Mouse (Mus musculus) midbrain, embryonic 11.5 days (tissue): ENCODE measurements at regions not wholly inside any gene's neighbourhood (a gene's known extent, or its start where the extent isn't known, plus 50 kb on each side); places are given as distances from the start of the nearest gene placed in this dataset.
A peak's percentile ranks its signal among the peaks of the same experiment; 100 is the strongest.

ENCODE experiments used
- ATAC-seq: fragments of 200-750 bp; cut with Nextera tagmentation; 2 replicates; pipeline ENCODE4 v1.8.0; 2017; ENCODE audit warnings: moderate TSS enrichment, moderate library complexity; ENCODE audit not compliant: low FRiP score
- DNase-seq: peaks from one replicate; pipeline ENCODE4 v3.0.0; 2015; ENCODE audit warnings: low spot score; ENCODE audit errors: missing footprints
- H3K27ac ChIP-seq: fragments of 300-500 bp; sonication (generic); 2 replicates; pipeline ENCODE4 v1.5.1; 2014; ENCODE audit warnings: low read depth, low read length
- H3K27me3 ChIP-seq: fragments of 300-500 bp; sonication (generic); 2 replicates; pipeline ENCODE4 v1.6.1; 2014; ENCODE audit warnings: mild to moderate bottlenecking, low read length, moderate library complexity, mixed read lengths; ENCODE audit not compliant: control insufficient read depth, insufficient read depth
- H3K36me3 ChIP-seq: fragments of 300-500 bp; sonication (generic); 2 replicates; pipeline ENCODE4 v1.6.1; 2014; ENCODE audit warnings: mild to moderate bottlenecking, low read length, moderate library complexity, mixed read lengths; ENCODE audit not compliant: control insufficient read depth, insufficient read depth
- H3K4me1 ChIP-seq: fragments of 300-500 bp; sonication (generic); 2 replicates; pipeline ENCODE4 v1.6.1; 2014; ENCODE audit warnings: low read length; ENCODE audit not compliant: control insufficient read depth, insufficient read depth
- H3K4me2 ChIP-seq: fragments of 300-500 bp; sonication (generic); 2 replicates; pipeline ENCODE4 v1.6.1; 2014; ENCODE audit warnings: mild to moderate bottlenecking, moderate library complexity
- H3K4me3 ChIP-seq: fragments of 300-500 bp; sonication (generic); 2 replicates; pipeline ENCODE4 v1.5.1; 2014; ENCODE audit warnings: low read depth, low read length
- H3K9ac ChIP-seq: fragments of 300-500 bp; sonication (generic); 2 replicates; pipeline ENCODE4 v1.6.1; 2014; ENCODE audit warnings: low read length
- H3K9me3 ChIP-seq: fragments of 300-500 bp; sonication (generic); 2 replicates; pipeline ENCODE4 v1.6.1; 2016; ENCODE audit warnings: low read length; ENCODE audit not compliant: control insufficient read depth
- WGBS: fragments of 180-500 bp; shearing (Covaris S2); extraction: QIAGEN DNeasy Blood & Tissue Kit; methylation state at CpG from one replicate; pipeline ENCODE4 v1.1.7; 2014; 5-methylcytosine and 5-hydroxymethylcytosine counted together

DNA sequence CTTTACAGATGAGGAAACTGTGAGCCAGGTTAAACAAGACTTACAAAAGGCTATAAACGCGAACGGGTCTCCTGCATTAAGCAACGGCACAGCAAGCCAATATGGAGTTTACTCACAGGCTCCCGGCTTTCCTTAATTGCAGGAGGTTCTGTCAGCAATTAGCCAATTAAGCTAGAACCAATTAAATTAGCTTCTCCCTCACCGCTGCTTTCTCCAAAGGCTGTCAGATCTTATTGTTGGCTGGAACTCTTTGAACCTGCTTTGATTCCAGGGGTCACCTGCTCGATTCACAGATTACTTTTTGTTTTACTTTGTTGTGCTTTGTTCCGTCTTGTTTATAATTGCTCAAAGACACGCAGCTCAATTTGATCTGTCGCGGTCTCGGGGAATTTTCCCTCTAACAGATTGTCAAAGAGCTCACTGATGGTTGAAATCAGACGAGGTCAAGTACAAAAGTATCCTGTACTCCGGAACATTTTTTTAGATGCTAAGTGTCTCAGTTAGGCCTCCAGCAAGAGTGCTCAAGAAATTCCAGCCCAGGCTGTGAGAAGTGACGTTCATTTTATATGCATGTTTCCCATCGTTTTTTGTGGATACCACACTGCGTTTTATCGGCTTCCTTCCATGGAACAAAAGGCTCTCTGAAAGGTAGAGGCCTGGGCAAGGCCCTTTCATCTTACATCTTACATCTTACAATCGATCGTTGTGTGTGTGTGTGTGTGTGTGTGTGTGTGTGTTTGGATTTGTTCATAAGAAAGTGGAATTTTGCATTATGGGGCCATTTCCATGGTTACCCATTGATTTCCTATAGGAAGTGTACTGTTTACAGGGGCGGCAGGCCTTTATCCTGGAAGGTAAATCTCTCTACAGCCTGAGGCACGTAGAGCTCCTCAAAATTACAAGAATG is 181.9 kb downstream of the Lrrn1 start:
- no peak overlapping the region for H3K9ac ChIP-seq
- no peak overlapping the region for H3K4me3 ChIP-seq
- H3K27ac ChIP-seq: no peak overlapping the region
- DNase-seq: peak; percentile 89
- H3K36me3 ChIP-seq: no peaks in the 10 kb centered on the region
- H3K4me1 ChIP-seq: no peaks in the 10 kb centered on the region; the same call in 1 of the 2 replicates
- peak; percentile 84 for ATAC-seq
- no peaks in the 10 kb centered on the region for H3K27me3 ChIP-seq
- WGBS: 25% methylated on average over 22 of the region's 22 CpGs
- H3K9me3 ChIP-seq: no peaks in the 10 kb centered on the region
- H3K4me2 ChIP-seq: peak overlapping the region; percentile 3; the same call in 1 of the 2 replicates

DNA sequence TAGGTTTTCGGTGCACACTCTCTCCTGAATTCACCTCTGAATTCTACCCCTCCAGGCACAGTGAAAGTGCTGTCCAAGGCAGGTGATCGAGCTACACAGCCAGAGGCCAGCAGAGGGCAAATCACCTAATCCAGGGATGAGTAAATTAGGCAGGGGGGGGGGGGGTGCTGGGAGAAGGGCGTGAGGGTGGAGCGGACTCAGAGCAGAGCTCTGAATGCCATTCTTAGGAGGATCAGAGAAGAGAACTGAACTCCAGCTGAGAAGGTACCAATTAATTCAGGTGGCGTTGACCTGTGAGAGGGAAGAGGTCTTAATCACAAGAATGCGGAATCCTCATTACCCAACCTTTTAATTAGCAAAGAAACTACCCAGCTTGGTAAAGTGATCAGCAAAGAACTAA is 183.5 kb downstream of the Lrrn1 start:
- Histone ChIP-seq H3K27ac (no peak overlapping the region), H3K36me3 (no peaks in the 10 kb centered on the region), H3K4me3 (no peak overlapping the region), H3K27me3 (no peaks in the 10 kb centered on the region), H3K9ac (no peak overlapping the region), H3K4me1 (no peaks in the 10 kb centered on the region; the same call in 1 of the 2 replicates), H3K4me2 (no peak overlapping the region), H3K9me3 (no peaks in the 10 kb centered on the region)
- ATAC-seq (0 out of 2 replicates have a peak, but pooled peaks have one; percentile 31), DNase-seq (no peak)
- 7% methylated on average over 6 of the region's 6 CpGs for WGBS

DNA sequence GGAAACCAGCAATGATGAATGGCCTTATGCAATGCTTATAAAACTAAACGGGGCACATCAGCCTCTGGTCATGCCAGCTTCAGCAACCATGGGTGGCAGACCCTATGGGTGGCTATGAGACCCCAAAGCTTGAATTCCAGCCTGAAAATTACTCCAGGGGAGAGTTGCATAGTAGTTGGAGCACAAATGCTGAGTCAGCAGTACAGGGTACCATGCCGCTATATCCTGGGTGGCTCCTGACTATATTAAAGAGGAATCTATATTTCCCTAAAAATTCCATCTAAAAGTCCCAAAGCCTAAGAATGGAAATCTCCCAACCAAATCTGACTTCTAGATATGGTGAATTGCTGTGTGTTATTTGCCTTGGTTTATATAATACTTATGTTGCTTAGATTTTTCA is 187.6 kb downstream of the Lrrn1 start:
- Histone ChIP-seq H3K4me1 (no peaks in the 10 kb centered on the region; the same call in 1 of the 2 replicates), H3K27ac (no peak overlapping the region), H3K36me3 (no peaks in the 10 kb centered on the region), H3K9ac (no peak overlapping the region), H3K27me3 (no peaks in the 10 kb centered on the region), H3K4me3 (no peak overlapping the region), H3K4me2 (no peak overlapping the region), H3K9me3 (no peaks in the 10 kb centered on the region)
- 93% methylated on average over 2 of the region's 2 CpGs for WGBS
- ATAC-seq (no peak), DNase-seq (no peak)

DNA sequence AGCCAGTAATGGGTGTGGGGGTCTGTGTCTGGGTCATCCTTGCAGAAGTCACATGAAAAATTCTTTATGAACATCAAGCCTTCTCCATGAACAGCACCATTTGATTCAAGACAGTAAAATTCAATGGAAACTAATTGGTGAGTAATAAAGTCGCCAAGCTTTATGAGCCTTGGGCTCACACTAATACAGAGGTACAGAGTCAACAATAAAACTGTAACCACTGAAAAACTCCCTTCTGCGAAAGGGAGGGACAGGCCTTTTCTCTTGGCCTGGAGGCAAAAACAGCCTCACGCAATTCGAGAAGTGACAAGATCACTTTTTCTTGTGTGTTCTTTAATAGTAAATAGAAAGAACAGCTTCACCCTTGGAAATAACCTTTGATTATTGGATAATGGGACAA is 200.7 kb downstream of the Lrrn1 start:
- Histone ChIP-seq H3K9ac (no peak overlapping the region), H3K4me3 (no peak overlapping the region), H3K27ac (no peak overlapping the region), H3K36me3 (no peaks in the 10 kb centered on the region), H3K27me3 (no peaks in the 10 kb centered on the region), H3K4me1 (no peaks in the 10 kb centered on the region), H3K4me2 (no peak overlapping the region), H3K9me3 (no peaks in the 10 kb centered on the region)
- ATAC-seq (no peak), DNase-seq (no peak)
- WGBS: 95% methylated on average over 4 of the region's 4 CpGs

DNA sequence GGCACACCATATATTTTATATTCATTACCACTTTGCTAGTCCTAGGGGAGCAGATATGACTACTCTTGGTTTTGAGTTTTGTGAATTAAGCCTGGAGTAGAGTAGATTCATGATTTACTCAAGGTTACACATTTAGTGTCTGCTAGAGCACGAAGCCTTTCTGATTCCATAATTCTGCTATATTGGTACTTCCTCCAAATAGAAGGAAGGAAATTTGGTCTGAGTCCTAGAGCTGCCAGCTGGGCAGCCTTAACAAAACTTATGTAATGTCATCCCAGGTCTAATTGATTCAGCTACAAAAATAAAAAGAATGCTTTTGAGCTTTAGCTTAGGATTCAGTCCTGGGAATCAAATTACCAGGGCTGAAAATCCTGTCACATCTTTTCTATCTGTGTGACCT is 205.2 kb downstream of the Lrrn1 start:
- WGBS: 84% methylated on average over 1 of the region's 1 CpGs
- DNase-seq (no peak), ATAC-seq (no peak)
- Histone ChIP-seq H3K27me3 (no peaks in the 10 kb centered on the region), H3K9ac (no peak overlapping the region), H3K4me3 (no peak overlapping the region), H3K4me1 (no peaks in the 10 kb centered on the region), H3K36me3 (no peaks in the 10 kb centered on the region), H3K27ac (no peak overlapping the region), H3K4me2 (no peak overlapping the region), H3K9me3 (no peaks in the 10 kb centered on the region)

DNA sequence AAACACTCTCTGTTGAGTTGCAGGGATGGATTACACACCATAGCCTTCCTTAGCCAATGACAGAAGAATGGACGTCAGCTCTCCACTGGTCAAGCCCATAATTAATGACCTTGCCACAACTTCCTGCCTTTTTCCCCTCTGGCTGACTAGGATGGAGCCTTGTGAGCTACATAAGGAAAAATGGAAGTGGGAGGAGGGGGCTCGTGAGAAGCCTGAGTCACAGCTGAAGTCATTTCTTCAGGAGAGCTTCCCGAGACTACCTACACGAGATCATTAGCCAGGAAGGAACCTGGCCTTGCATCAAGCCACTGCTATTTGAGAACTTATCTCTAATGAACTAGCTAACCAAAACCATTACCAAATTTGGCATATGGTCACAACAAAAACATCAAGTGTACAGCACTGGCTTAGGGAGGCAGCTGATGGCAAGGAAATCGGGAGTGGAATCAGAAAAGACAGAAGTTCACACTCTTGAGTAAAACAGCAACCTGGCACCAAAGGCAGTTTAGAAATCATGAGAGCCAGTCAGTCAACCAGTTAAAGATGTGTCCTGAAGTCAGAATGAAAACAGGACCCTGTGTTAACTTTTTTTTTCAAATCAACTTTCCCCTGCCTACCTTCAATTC is 219.7 kb downstream of the Lrrn1 start:
- Histone ChIP-seq H3K27me3 (no peaks in the 10 kb centered on the region), H3K4me1 (no peaks in the 10 kb centered on the region), H3K27ac (no peak overlapping the region), H3K36me3 (no peaks in the 10 kb centered on the region), H3K9me3 (no peaks in the 10 kb centered on the region), H3K9ac (no peak overlapping the region), H3K4me3 (no peak overlapping the region), H3K4me2 (no peak overlapping the region)
- DNase-seq: no peak
- ATAC-seq: no peak
- 88% methylated on average over 5 of the region's 5 CpGs for WGBS

DNA sequence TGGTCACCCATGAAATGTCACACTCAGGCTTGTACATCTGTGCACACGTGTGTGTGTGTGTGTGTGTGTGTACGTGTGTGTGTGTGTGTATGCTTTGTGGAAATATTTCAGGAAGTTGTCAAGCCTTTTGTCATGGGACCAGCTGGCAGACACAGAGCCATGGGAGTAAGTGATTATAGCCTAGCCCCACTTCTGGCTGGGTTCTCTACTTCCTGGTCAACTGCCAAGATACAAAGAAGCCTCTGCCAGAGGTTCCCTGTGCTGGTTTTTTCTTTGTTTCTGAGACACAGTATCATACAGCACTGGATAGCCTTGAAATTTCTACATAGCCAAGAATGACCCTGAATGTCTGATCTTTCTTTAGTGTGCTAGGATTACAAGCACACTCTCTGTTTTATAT is 220.2 kb downstream of the Lrrn1 start:
- DNase-seq (no peak), ATAC-seq (no peak)
- Histone ChIP-seq H3K27me3 (no peaks in the 10 kb centered on the region), H3K27ac (no peak overlapping the region), H3K4me1 (no peaks in the 10 kb centered on the region), H3K9me3 (no peaks in the 10 kb centered on the region), H3K4me2 (no peak overlapping the region), H3K4me3 (no peak overlapping the region), H3K9ac (no peak overlapping the region), H3K36me3 (no peaks in the 10 kb centered on the region)
- WGBS: 83% methylated on average over 2 of the region's 2 CpGs

DNA sequence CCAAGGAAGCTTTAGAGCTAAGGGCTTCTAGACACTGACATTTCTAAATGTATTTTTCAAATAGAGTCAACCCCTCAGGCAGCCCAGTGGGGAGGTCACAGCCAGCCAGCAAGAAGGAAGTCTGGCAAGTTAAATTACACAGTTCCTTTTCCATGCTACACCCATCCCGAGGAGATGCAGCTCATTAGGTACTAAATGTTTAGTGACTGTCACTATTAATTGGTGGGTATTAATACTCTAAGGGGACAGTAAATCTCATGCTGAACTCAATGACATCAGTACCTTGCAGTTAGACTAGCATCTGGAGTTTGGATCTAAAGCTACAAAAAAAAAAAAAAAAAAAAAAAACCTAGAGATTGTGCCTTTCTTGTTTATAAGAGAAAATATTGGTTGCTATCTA is 222.6 kb downstream of the Lrrn1 start:
- Histone ChIP-seq H3K4me1 (no peaks in the 10 kb centered on the region), H3K27me3 (no peaks in the 10 kb centered on the region), H3K9me3 (no peaks in the 10 kb centered on the region), H3K9ac (no peak overlapping the region), H3K36me3 (no peaks in the 10 kb centered on the region), H3K27ac (no peak overlapping the region), H3K4me2 (no peak overlapping the region), H3K4me3 (no peak overlapping the region)
- WGBS: 82% methylated on average over 1 of the region's 1 CpGs
- ATAC-seq (no peak), DNase-seq (no peak)

DNA sequence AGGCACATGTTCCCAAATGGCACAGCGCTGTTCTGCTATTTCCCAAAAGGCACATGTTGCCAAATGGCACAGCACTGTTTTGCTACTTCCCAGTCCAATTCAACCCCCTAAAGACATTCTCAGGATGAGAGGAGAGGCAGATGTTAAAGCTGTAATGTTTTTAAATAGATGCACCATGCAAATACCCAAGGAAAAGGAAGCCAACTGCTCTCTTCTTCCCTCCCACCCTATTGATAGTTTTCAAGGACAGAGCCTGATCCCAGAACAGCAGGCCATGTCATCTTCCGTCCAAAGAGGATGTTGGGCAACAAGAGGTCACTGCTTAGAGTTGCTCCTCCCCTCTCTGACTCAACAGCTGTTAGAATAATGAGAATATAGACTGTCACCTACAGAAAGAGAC is 225.6 kb downstream of the Lrrn1 start:
- Histone ChIP-seq H3K27me3 (no peaks in the 10 kb centered on the region), H3K27ac (no peak overlapping the region), H3K36me3 (no peaks in the 10 kb centered on the region), H3K9me3 (no peaks in the 10 kb centered on the region), H3K4me3 (no peak overlapping the region), H3K4me1 (no peaks in the 10 kb centered on the region), H3K9ac (no peak overlapping the region), H3K4me2 (no peak overlapping the region)
- ATAC-seq (no peak), DNase-seq (no peak)
- 73% methylated on average over 2 of the region's 2 CpGs for WGBS
